Mouse (Mus musculus) cerebellum, adult 18-20 months (tissue): ENCODE results near the gene Efcab8.

Source experiments
- DNase-seq, 2 experiments: peaks; one replicate each; pipeline ENCODE4 v3.0.0; 2021

The Efcab8 gene

GRCm38 (mm10) chr2:153779394-153779981 is at the start of gene Efcab8:
TSS of gene Efcab8 (plus strand) at chr2:153779931.
- no peak for DNase-seq

- no peak for DNase-seq
These were observed 45.7 kb upstream of the Efcab8 start for GRCm38 (mm10) chr2:153734033-153734432.

GRCm38 (mm10) chr2:153740500-153741436 is 39.0 kb upstream of the Efcab8 start, which contains the start of gene Mapre1:
TSS of gene Mapre1 (plus strand) at chr2:153741274.
- DNase-seq = peak; percentile 99 to 100

- DNase-seq = peak in 1 of 2 experiments; percentile 45
These were observed 38.2 kb upstream of the Efcab8 start for GRCm38 (mm10) chr2:153741437-153742065.

- no peak for DNase-seq
These were observed 31.7 kb upstream of the Efcab8 start for GRCm38 (mm10) chr2:153747994-153748393.

- no peak for DNase-seq
These were observed 29.4 kb upstream of the Efcab8 start for GRCm38 (mm10) chr2:153750363-153750762.

- no peak for DNase-seq
These were observed 17.6 kb upstream of the Efcab8 start for GRCm38 (mm10) chr2:153762121-153762520.

GRCm38 (mm10) chr2:153767484-153767883 is 12.2 kb upstream of the Efcab8 start:
- DNase-seq = no peak

GRCm38 (mm10) chr2:153768881-153769280 is 10.8 kb upstream of the Efcab8 start:
- DNase-seq = no peak

GRCm38 (mm10) chr2:153772950-153773349 is 6.8 kb upstream of the Efcab8 start:
- no peak for DNase-seq

- DNase-seq = no peak
These were observed 4.3 kb upstream of the Efcab8 start for GRCm38 (mm10) chr2:153775472-153775871.

GRCm38 (mm10) chr2:153778638-153779362 is 931 bp upstream of the Efcab8 start:
- peak; percentile 32 to 48 for DNase-seq

GRCm38 (mm10) chr2:153781181-153781580 is 1.4 kb downstream of the Efcab8 start:
- DNase-seq = no peak

- no peak for DNase-seq
These were observed 4.9 kb downstream of the Efcab8 start for GRCm38 (mm10) chr2:153784668-153785067.

GRCm38 (mm10) chr2:153793366-153793765 is 13.6 kb downstream of the Efcab8 start:
- no peak for DNase-seq

- DNase-seq = no peak
These were observed 15.4 kb downstream of the Efcab8 start for GRCm38 (mm10) chr2:153795090-153795489.

GRCm38 (mm10) chr2:153807464-153807863 is 27.7 kb downstream of the Efcab8 start:
- peak; percentile 75 to 85 for DNase-seq

GRCm38 (mm10) chr2:153808146-153808545 is 28.4 kb downstream of the Efcab8 start:
- no peak for DNase-seq

GRCm38 (mm10) chr2:153808841-153809240 is 29.1 kb downstream of the Efcab8 start:
- DNase-seq = no peak

- DNase-seq = peak in 1 of 2 experiments; percentile 46
These were observed 30.2 kb downstream of the Efcab8 start for GRCm38 (mm10) chr2:153809921-153810320.

GRCm38 (mm10) chr2:153822005-153822543 is 42.3 kb downstream of the Efcab8 start:
- DNase-seq = no peak

GRCm38 (mm10) chr2:153824593-153824992 is 44.9 kb downstream of the Efcab8 start:
- DNase-seq = no peak
